Mouse (Mus musculus) liver, embryonic 14.5 days (tissue): ENCODE measurements at regions not wholly inside any gene's neighbourhood (a gene's known extent, or its start where the extent isn't known, plus 50 kb on each side); places are given as distances from the start of the nearest gene placed in this dataset.
A peak's percentile ranks its signal among the peaks of the same experiment; 100 is the strongest.

Source experiments
- ATAC-seq: fragments of 200-750 bp; cut with Nextera tagmentation; 2 replicates; pipeline ENCODE4 v1.8.0; 2017; ENCODE audit warnings: moderate number of reproducible peaks, mild to moderate bottlenecking, moderate library complexity; ENCODE audit not compliant: insufficient read depth
- DNase-seq, 3 experiments: peaks; one replicate each; pipeline ENCODE4 v3.0.0-alpha.2; 2012 to 2013; ENCODE audit warnings: low read depth in 3 of 3, low spot score in 3 of 3
- H3K27ac ChIP-seq: fragments of 300-500 bp; sonication (generic); 2 replicates; pipeline ENCODE4 v1.5.1; 2014; ENCODE audit warnings: moderate library complexity, mild to moderate bottlenecking, control low read depth, inconsistent platforms
- H3K27me3 ChIP-seq: fragments of 300-500 bp; sonication (generic); 2 replicates; pipeline ENCODE4 v1.6.1; 2014; ENCODE audit warnings: mild to moderate bottlenecking, low read length, moderate library complexity; ENCODE audit not compliant: control insufficient read depth, insufficient read depth
- H3K36me3 ChIP-seq: fragments of 300-500 bp; sonication (generic); replicated peaks from 2 replicates; pipeline ENCODE4 v1.6.1; 2014; ENCODE audit warnings: low read depth; ENCODE audit not compliant: control insufficient read depth, insufficient read depth
- H3K4me1 ChIP-seq, 2 experiments: fragments of 200-500 bp in 1 of 2; fragments of 300-500 bp in 1 of 2; sonication (generic) in 1 of 2; replicated peaks; 2 replicates each; pipeline ENCODE4 v1.6.1; 2012 to 2014; ENCODE audit warnings: antibody characterized with exemption in 1 of 2, inconsistent platforms in 1 of 2, low read length in 1 of 2; ENCODE audit not compliant: control insufficient read depth in 2 of 2, insufficient read depth in 2 of 2
- H3K4me2 ChIP-seq: fragments of 300-500 bp; sonication (generic); 2 replicates; pipeline ENCODE4 v1.6.1; 2014; ENCODE audit warnings: low read depth, mild to moderate bottlenecking, control low read depth, moderate library complexity
- H3K4me3 ChIP-seq, 2 experiments: fragments of 200-500 bp in 1 of 2; fragments of 300-500 bp in 1 of 2; sonication (generic) in 1 of 2; 2 replicates each; pipeline ENCODE4 v1.5.1; 2012 to 2014; ENCODE audit warnings: low read depth in 2 of 2, low read length in 2 of 2, mild to moderate bottlenecking in 2 of 2, control low read depth in 1 of 2, inconsistent platforms in 1 of 2, moderate library complexity in 1 of 2; ENCODE audit not compliant: insufficient read depth in 1 of 2
- H3K9ac ChIP-seq: fragments of 300-500 bp; sonication (generic); replicated peaks from 2 replicates; pipeline ENCODE4 v1.6.1; 2014; ENCODE audit warnings: mild to moderate bottlenecking, control low read depth, moderate library complexity
- H3K9me3 ChIP-seq: fragments of 300-500 bp; sonication (generic); 2 replicates; pipeline ENCODE4 v1.6.1; 2016; ENCODE audit warnings: low read length, mixed read lengths; ENCODE audit not compliant: control insufficient read depth
- CTCF ChIP-seq: IDR thresholded peaks from 2 replicates; pipeline ENCODE4 v1.5.1; 2016; ENCODE audit warnings: antibody characterized with exemption, low read depth, control low read depth
- EP300 ChIP-seq: IDR thresholded peaks from 2 replicates; pipeline ENCODE4 v1.6.1; 2016; ENCODE audit warnings: antibody characterized with exemption, low read depth
- WGBS: fragments of 180-500 bp; shearing (Covaris S2); extraction: QIAGEN DNeasy Blood & Tissue Kit; methylation state at CpG from one replicate; pipeline ENCODE4 v1.1.7; 2014; ENCODE audit not compliant: insufficient replicate concordance; 5-methylcytosine and 5-hydroxymethylcytosine counted together

- no peak overlapping the region for H3K4me3 ChIP-seq
- no peaks in the 10 kb centered on the region for H3K27me3 ChIP-seq
- H3K4me2 ChIP-seq: no peak overlapping the region
- H3K9me3 ChIP-seq: no peaks in the 10 kb centered on the region
- no peak overlapping the region for H3K9ac ChIP-seq
- H3K4me1 ChIP-seq: no peaks in the 10 kb centered on the region; a peak in 1 of 4 replicates
- 64% methylated on average over 7 of the region's 7 CpGs for WGBS
- no peak overlapping the region for H3K27ac ChIP-seq
- no peaks in the 10 kb centered on the region for H3K36me3 ChIP-seq
- TF ChIP-seq EP300 (no peak), CTCF (no peak)
- DNase-seq: no peak
- no peak for ATAC-seq
Observed at GRCm38 (mm10) chr11:84659370-84659937, 134.1 kb upstream of the Lhx1 start.

- H3K36me3 ChIP-seq: no peaks in the 10 kb centered on the region
- no peak overlapping the region for H3K27ac ChIP-seq
- H3K4me1 ChIP-seq: no peaks in the 10 kb centered on the region
- H3K9me3 ChIP-seq: no peaks in the 10 kb centered on the region
- no peaks in the 10 kb centered on the region; the same call in 1 of the 2 replicates for H3K27me3 ChIP-seq
- DNase-seq: no peak
- no peak overlapping the region for H3K4me2 ChIP-seq
- 50% methylated on average over 8 of the region's 8 CpGs for WGBS
- TF ChIP-seq CTCF (no peak), EP300 (no peak)
- ATAC-seq: no peak
- no peak overlapping the region for H3K4me3 ChIP-seq
- H3K9ac ChIP-seq: no peak overlapping the region
Observed at GRCm38 (mm10) chr11:84653481-84653880, 128.1 kb upstream of the Lhx1 start.

- H3K27me3 ChIP-seq: peaks cover 9% of the 10 kb centered on the region; the same call in 1 of the 2 replicates
- no peak overlapping the region for H3K4me3 ChIP-seq
- no peaks in the 10 kb centered on the region for H3K36me3 ChIP-seq
- WGBS: 75% methylated on average over 5 of the region's 5 CpGs
- no peak overlapping the region for H3K4me2 ChIP-seq
- no peak overlapping the region for H3K27ac ChIP-seq
- no peak overlapping the region for H3K9ac ChIP-seq
- no peaks in the 10 kb centered on the region for H3K4me1 ChIP-seq
- no peak for TF ChIP-seq EP300
- no peak for TF ChIP-seq CTCF
- ATAC-seq (no peak), DNase-seq (no peak)
- no peaks in the 10 kb centered on the region for H3K9me3 ChIP-seq
Observed at GRCm38 (mm10) chr11:84648899-84649298, 123.6 kb upstream of the Lhx1 start.

- DNase-seq (no peak), ATAC-seq (no peak)
- no peaks in the 10 kb centered on the region for H3K4me1 ChIP-seq
- no peaks in the 10 kb centered on the region for H3K9me3 ChIP-seq
- H3K27me3 ChIP-seq: peaks cover 26% of the 10 kb centered on the region
- no peaks in the 10 kb centered on the region for H3K36me3 ChIP-seq
- H3K9ac ChIP-seq: no peak overlapping the region
- no peak for TF ChIP-seq EP300
- TF ChIP-seq CTCF: peak; percentile 11; the same call in 1 of the 2 replicates
- WGBS: 74% methylated on average over 5 of the region's 5 CpGs
- no peak overlapping the region for H3K4me2 ChIP-seq
- no peak overlapping the region for H3K27ac ChIP-seq
- H3K4me3 ChIP-seq: no peak overlapping the region
Observed at GRCm38 (mm10) chr11:84647104-84647503, 121.8 kb upstream of the Lhx1 start.

DNA sequence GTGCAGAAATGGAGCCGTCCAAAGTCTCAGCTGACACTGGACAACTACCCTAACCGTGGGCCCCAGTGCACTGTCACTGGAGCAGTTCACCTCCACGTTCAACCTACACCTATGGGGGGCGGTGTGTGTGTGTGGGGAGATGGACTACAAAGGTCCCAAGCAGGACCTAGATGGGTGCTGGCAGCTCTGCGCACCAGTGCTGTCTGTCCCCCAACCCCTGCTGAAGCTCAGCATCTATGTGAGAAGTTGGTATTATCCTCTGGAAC lies 117.7 kb upstream of the Lhx1 start:
- H3K27ac ChIP-seq: no peak overlapping the region
- H3K27me3 ChIP-seq: peaks cover 49% of the 10 kb centered on the region
- no peaks in the 10 kb centered on the region for H3K9me3 ChIP-seq
- H3K4me2 ChIP-seq: no peak overlapping the region
- DNase-seq: no peak
- no peak for ATAC-seq
- 43% methylated on average over 5 of the region's 5 CpGs for WGBS
- no peak overlapping the region for H3K9ac ChIP-seq
- no peaks in the 10 kb centered on the region for H3K36me3 ChIP-seq
- no peak overlapping the region for H3K4me3 ChIP-seq
- H3K4me1 ChIP-seq: no peaks in the 10 kb centered on the region
- TF ChIP-seq EP300 (no peak), CTCF (0 out of 2 replicates have a peak, but pooled peaks have one; percentile 3)
